Mouse (Mus musculus): ENCODE measurements around the gene Htra2. TPM values are rescaled to one million over a fixed set of nuclear protein-coding genes. Genes with fewer than 3 reads are reported as not detected.
A peak's percentile ranks its signal among the peaks of the same experiment; 100 is the strongest.

Htra2 gene
- total RNA-seq, 1 experiment from 2014 or later: 36.1 TPM

GRCm38 (mm10) chr6:83014482-83015466 is 40.3 kb downstream of the Htra2 start:
- ATAC-seq (ENCODE audit: extremely low read depth, insufficient number of reproducible peaks, low FRiP score, poor library complexity, severe bottlenecking): no peak

- ATAC-seq (ENCODE audit: extremely low read depth, insufficient number of reproducible peaks, low FRiP score, poor library complexity, severe bottlenecking): peak; percentile 62; the same call in 1 of the 2 replicates
These were observed 41.6 kb downstream of the Htra2 start for GRCm38 (mm10) chr6:83013444-83013843.

GRCm38 (mm10) chr6:83011756-83012155 is 43.3 kb downstream of the Htra2 start:
- ATAC-seq (ENCODE audit: extremely low read depth, insufficient number of reproducible peaks, low FRiP score, poor library complexity, severe bottlenecking): no peak

- ATAC-seq (ENCODE audit: extremely low read depth, insufficient number of reproducible peaks, low FRiP score, poor library complexity, severe bottlenecking): no peak
These were observed 43.8 kb downstream of the Htra2 start for GRCm38 (mm10) chr6:83011255-83011654.

GRCm38 (mm10) chr6:83010010-83010409 is 45.1 kb downstream of the Htra2 start:
- no peak for ATAC-seq (ENCODE audit: extremely low read depth, insufficient number of reproducible peaks, low FRiP score, poor library complexity, severe bottlenecking)

- ATAC-seq (ENCODE audit: extremely low read depth, insufficient number of reproducible peaks, low FRiP score, poor library complexity, severe bottlenecking): peak; percentile 38; the same call in 1 of the 2 replicates
These were observed 46.4 kb downstream of the Htra2 start for GRCm38 (mm10) chr6:83008659-83009058.

- ATAC-seq (ENCODE audit: extremely low read depth, insufficient number of reproducible peaks, low FRiP score, poor library complexity, severe bottlenecking): no peak
These were observed 49.0 kb downstream of the Htra2 start for GRCm38 (mm10) chr6:83006114-83006513.

- ATAC-seq (ENCODE audit: extremely low read depth, insufficient number of reproducible peaks, low FRiP score, poor library complexity, severe bottlenecking): no peak
These were observed 49.5 kb downstream of the Htra2 start for GRCm38 (mm10) chr6:83005444-83006011.

GRCm38 (mm10) chr6:83004872-83005271 is 50.2 kb downstream of the Htra2 start:
- peak; percentile 80 for ATAC-seq (ENCODE audit: extremely low read depth, insufficient number of reproducible peaks, low FRiP score, poor library complexity, severe bottlenecking)

GRCm38 (mm10) chr6:83004309-83004708 is 50.8 kb downstream of the Htra2 start:
- ATAC-seq (ENCODE audit: extremely low read depth, insufficient number of reproducible peaks, low FRiP score, poor library complexity, severe bottlenecking): no peak

- no peak for ATAC-seq (ENCODE audit: extremely low read depth, insufficient number of reproducible peaks, low FRiP score, poor library complexity, severe bottlenecking)
These were observed 51.2 kb downstream of the Htra2 start for GRCm38 (mm10) chr6:83003850-83004249.

GRCm38 (mm10) chr6:83003082-83003481 is 52.0 kb downstream of the Htra2 start:
- no peak for ATAC-seq (ENCODE audit: extremely low read depth, insufficient number of reproducible peaks, low FRiP score, poor library complexity, severe bottlenecking)

Other genes starting within 250 kb of the Htra2 start
- gene Sema4f, start 115.5 kb downstream of the Htra2 start, total RNA-seq (2017): 0.58 and 1.5 TPM in 2 replicates
- gene M1ap, start 108.4 kb downstream of the Htra2 start, total RNA-seq (2017): 1.1 and 2.1 TPM in 2 replicates
- 20.7 and 25.4 TPM in 2 replicates for gene Dok1, start 21.8 kb downstream of the Htra2 start, total RNA-seq (2017)
- gene Loxl3, start 21.1 kb downstream of the Htra2 start, total RNA-seq (2017): 0.47 and 0.74 TPM in 2 replicates
- 221 and 242 TPM in 2 replicates for gene Aup1, start 752 bp downstream of the Htra2 start, total RNA-seq (2017)
- gene Dqx1, start 2.6 kb upstream of the Htra2 start, total RNA-seq (2017): 2.5 and 4.3 TPM in 2 replicates
- gene Tlx2, start 15.0 kb upstream of the Htra2 start, total RNA-seq (2017): not detected in 2 replicates
- 9.5 and 15.0 TPM in 2 replicates for gene Pcgf1, start 22.6 kb upstream of the Htra2 start, total RNA-seq (2017)
- gene Lbx2, start 31.1 kb upstream of the Htra2 start, total RNA-seq (2017): not detected in 2 replicates
- 8.6 and 11.9 TPM in 2 replicates for gene Ccdc142, start 46.3 kb upstream of the Htra2 start, total RNA-seq (2017)
- 6.6 and 7.6 TPM in 2 replicates for gene Gm42688, start 46.3 kb upstream of the Htra2 start, total RNA-seq (2017)
- 8.8 and 20.5 TPM in 2 replicates for gene Mrpl53, start 53.8 kb upstream of the Htra2 start, total RNA-seq (2017)
- gene Mogs, start 60.2 kb upstream of the Htra2 start, total RNA-seq (2017): 36.2 and 36.5 TPM in 2 replicates
- gene Wbp1, start 66.3 kb upstream of the Htra2 start, total RNA-seq (2017): 79.6 and 83.8 TPM in 2 replicates
- gene Ino80b, start 70.2 kb upstream of the Htra2 start, total RNA-seq (2017): 52.8 and 57.5 TPM in 2 replicates
- not detected in 2 replicates for gene Rtkn, start 80.2 kb upstream of the Htra2 start, total RNA-seq (2017)
- gene Wdr54, start 101.1 kb upstream of the Htra2 start, total RNA-seq (2017): 0.49 TPM in 1 of 2 replicates, not detected in the other
- not detected in 2 replicates for gene 1700003E16Rik, start 101.1 kb upstream of the Htra2 start, total RNA-seq (2017)
- 80.4 and 83.4 TPM in 2 replicates for gene Dctn1, start 110.6 kb upstream of the Htra2 start, total RNA-seq (2017)
- gene Slc4a5, start 164.6 kb upstream of the Htra2 start, total RNA-seq (2017): not detected in 2 replicates

All from neutrophil, adult 5-6 weeks (primary cell).